Mouse (Mus musculus): ENCODE measurements around the gene Bckdha. TPM values are rescaled to one million over a fixed set of nuclear protein-coding genes. Genes with fewer than 3 reads are reported as not detected.

Gene Bckdha
- total and polyA plus RNA-seq, 3 experiments, result 6.0 to 44.1 (median 20.4) TPM

- no peak for TF ChIP-seq GATA1 (IDR thresholded peaks at IDR 0.05; ENCODE audit: borderline replicate concordance, low read length)
- TF ChIP-seq TAL1 (conservative IDR thresholded peaks at IDR 0.05; ENCODE audit: low read depth, low read length), result no peak
- no peak for TF ChIP-seq POLR2AphosphoS5 (IDR thresholded peaks at IDR 0.05; ENCODE audit: insufficient replicate concordance, low read depth, low read length)
- TF ChIP-seq CTCF (IDR thresholded peaks at IDR 0.05; ENCODE audit: low read depth, low read length), result no peak
- no peak for TF ChIP-seq GATA2 (IDR thresholded peaks at IDR 0.05; ENCODE audit: borderline replicate concordance, low read depth, low read length)
- DNase-seq (ENCODE audit: low spot score) (no peak), ATAC-seq (ENCODE audit: extremely low read depth, insufficient number of reproducible peaks, low FRiP score, poor library complexity, severe bottlenecking) (no peak)
- Histone ChIP-seq H3K9me3 (replicated peaks) (no peaks in the 10 kb centered on the region), H3K4me3 (ENCODE audit: low read depth, low read length) (no peak overlapping the region), H3K27me3 (ENCODE audit: insufficient read depth, low read length) (peaks cover 9% of the 10 kb centered on the region; the same call in 1 of the 2 replicates), H3K36me3 (replicated peaks) (peaks cover 14% of the 10 kb centered on the region), H3K4me1 (ENCODE audit: insufficient read depth, low read depth, low read length) (peaks cover 41% of the 10 kb centered on the region)
These were observed 17.5 kb upstream of the Bckdha start for GRCm38 (mm10) chr7:25676085-25676781.

GRCm38 (mm10) chr7:25675405-25675804 lies 16.6 kb upstream of the Bckdha start:
- peaks cover 23% of the 10 kb centered on the region for H3K36me3 ChIP-seq (replicated peaks)
- peaks cover 9% of the 10 kb centered on the region; the same call in 1 of the 2 replicates for H3K27me3 ChIP-seq (ENCODE audit: insufficient read depth, low read length)
- H3K9me3 ChIP-seq (replicated peaks), result no peaks in the 10 kb centered on the region
- DNase-seq (ENCODE audit: low spot score) (no peak), ATAC-seq (ENCODE audit: extremely low read depth, insufficient number of reproducible peaks, low FRiP score, poor library complexity, severe bottlenecking) (no peak)
- peaks cover 40% of the 10 kb centered on the region for H3K4me1 ChIP-seq (ENCODE audit: insufficient read depth, low read depth, low read length)
- H3K4me3 ChIP-seq (ENCODE audit: low read depth, low read length), result no peak overlapping the region
- TF ChIP-seq GATA2 (IDR thresholded peaks at IDR 0.05; ENCODE audit: borderline replicate concordance, low read depth, low read length), result no peak
- TF ChIP-seq GATA1 (IDR thresholded peaks at IDR 0.05; ENCODE audit: borderline replicate concordance, low read length), result no peak
- TF ChIP-seq TAL1 (conservative IDR thresholded peaks at IDR 0.05; ENCODE audit: low read depth, low read length), result no peak
- no peak for TF ChIP-seq POLR2AphosphoS5 (IDR thresholded peaks at IDR 0.05; ENCODE audit: insufficient replicate concordance, low read depth, low read length)
- TF ChIP-seq CTCF (IDR thresholded peaks at IDR 0.05; ENCODE audit: low read depth, low read length), result no peak

DNA sequence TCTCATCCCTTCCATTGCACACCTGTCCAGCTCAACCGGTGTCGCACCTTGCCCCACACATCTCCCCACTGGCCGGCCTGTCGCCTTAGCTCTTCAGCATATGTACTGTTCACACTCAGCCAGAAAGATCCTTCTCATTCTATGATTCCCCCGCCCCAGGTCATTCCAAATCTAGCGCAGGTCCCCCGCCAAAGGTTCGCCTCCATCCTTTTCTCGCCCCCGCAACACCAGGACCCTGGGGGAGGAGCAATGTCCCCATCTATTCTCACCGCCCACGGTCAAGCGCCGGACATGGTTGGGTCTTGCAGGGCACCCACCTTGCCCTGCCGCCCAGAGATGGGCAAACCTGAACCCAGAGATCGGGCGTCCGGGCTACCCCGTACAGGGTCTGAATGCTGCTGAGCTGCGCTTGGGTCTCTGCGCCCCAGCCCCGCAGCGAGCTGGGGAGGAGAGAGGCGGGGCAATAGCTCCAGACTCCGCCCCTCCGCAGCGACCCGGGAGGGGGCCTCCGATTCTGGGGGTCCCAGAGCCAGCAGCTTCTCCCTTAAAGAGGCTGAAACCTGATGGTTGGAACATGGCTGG lies 16.0 kb upstream of the Bckdha start, which contains the start of gene Tmem91:
Tmem91 (minus strand) TSS at position 448 of the 582 bp plus-strand sequence.
- DNase-seq (ENCODE audit: low spot score) (no peak), ATAC-seq (ENCODE audit: extremely low read depth, insufficient number of reproducible peaks, low FRiP score, poor library complexity, severe bottlenecking) (no peak)
- Histone ChIP-seq H3K27me3 (ENCODE audit: insufficient read depth, low read length) (peaks cover 9% of the 10 kb centered on the region; the same call in 1 of the 2 replicates), H3K9me3 (replicated peaks) (no peaks in the 10 kb centered on the region), H3K4me1 (ENCODE audit: insufficient read depth, low read depth, low read length) (peaks cover 36% of the 10 kb centered on the region), H3K4me3 (ENCODE audit: low read depth, low read length) (peak within 1 kb of the TSS; percentile 68), H3K36me3 (replicated peaks) (peaks cover 29% of the 10 kb centered on the region)
- TF ChIP-seq GATA1 (IDR thresholded peaks at IDR 0.05; ENCODE audit: borderline replicate concordance, low read length) (no peak), CTCF (IDR thresholded peaks at IDR 0.05; ENCODE audit: low read depth, low read length) (no peak), POLR2AphosphoS5 (IDR thresholded peaks at IDR 0.05; ENCODE audit: insufficient replicate concordance, low read depth, low read length) (no peak), TAL1 (conservative IDR thresholded peaks at IDR 0.05; ENCODE audit: low read depth, low read length) (no peak), GATA2 (IDR thresholded peaks at IDR 0.05; ENCODE audit: borderline replicate concordance, low read depth, low read length) (no peak)

- Histone ChIP-seq H3K9me3 (replicated peaks) (no peaks in the 10 kb centered on the region), H3K27me3 (ENCODE audit: insufficient read depth, low read length) (peaks cover 9% of the 10 kb centered on the region; the same call in 1 of the 2 replicates), H3K4me3 (ENCODE audit: low read depth, low read length) (peak overlapping the region; percentile 68; the same call in 1 of the 2 replicates), H3K36me3 (replicated peaks) (peaks cover 34% of the 10 kb centered on the region), H3K4me1 (ENCODE audit: insufficient read depth, low read depth, low read length) (peaks cover 32% of the 10 kb centered on the region)
- ATAC-seq (ENCODE audit: extremely low read depth, insufficient number of reproducible peaks, low FRiP score, poor library complexity, severe bottlenecking), result no peak
- no peak for DNase-seq (ENCODE audit: low spot score)
- TF ChIP-seq TAL1 (conservative IDR thresholded peaks at IDR 0.05; ENCODE audit: low read depth, low read length) (no peak), GATA2 (IDR thresholded peaks at IDR 0.05; ENCODE audit: borderline replicate concordance, low read depth, low read length) (no peak), CTCF (IDR thresholded peaks at IDR 0.05; ENCODE audit: low read depth, low read length) (no peak), POLR2AphosphoS5 (IDR thresholded peaks at IDR 0.05; ENCODE audit: insufficient replicate concordance, low read depth, low read length) (no peak; the same call in 1 of the 2 replicates), GATA1 (IDR thresholded peaks at IDR 0.05; ENCODE audit: borderline replicate concordance, low read length) (no peak)
These were observed 15.5 kb upstream of the Bckdha start for GRCm38 (mm10) chr7:25674297-25674696.

GRCm38 (mm10) chr7:25672442-25672841 lies 13.7 kb upstream of the Bckdha start:
- no peak for DNase-seq (ENCODE audit: low spot score)
- Histone ChIP-seq H3K4me3 (ENCODE audit: low read depth, low read length) (no peak overlapping the region), H3K4me1 (ENCODE audit: insufficient read depth, low read depth, low read length) (peaks cover 18% of the 10 kb centered on the region), H3K9me3 (replicated peaks) (no peaks in the 10 kb centered on the region), H3K36me3 (replicated peaks) (peaks cover 52% of the 10 kb centered on the region), H3K27me3 (ENCODE audit: insufficient read depth, low read length) (peaks cover 9% of the 10 kb centered on the region; the same call in 1 of the 2 replicates)
- no peak for TF ChIP-seq POLR2AphosphoS5 (IDR thresholded peaks at IDR 0.05; ENCODE audit: insufficient replicate concordance, low read depth, low read length)
- TF ChIP-seq CTCF (IDR thresholded peaks at IDR 0.05; ENCODE audit: low read depth, low read length), result no peak
- no peak for TF ChIP-seq TAL1 (conservative IDR thresholded peaks at IDR 0.05; ENCODE audit: low read depth, low read length)
- no peak for TF ChIP-seq GATA1 (IDR thresholded peaks at IDR 0.05; ENCODE audit: borderline replicate concordance, low read length)
- no peak for TF ChIP-seq GATA2 (IDR thresholded peaks at IDR 0.05; ENCODE audit: borderline replicate concordance, low read depth, low read length)
- no peak for ATAC-seq (ENCODE audit: extremely low read depth, insufficient number of reproducible peaks, low FRiP score, poor library complexity, severe bottlenecking)

GRCm38 (mm10) chr7:25671686-25672085 lies 12.9 kb upstream of the Bckdha start:
- H3K9me3 ChIP-seq (replicated peaks), result no peaks in the 10 kb centered on the region
- no peak for TF ChIP-seq GATA2 (IDR thresholded peaks at IDR 0.05; ENCODE audit: borderline replicate concordance, low read depth, low read length)
- TF ChIP-seq POLR2AphosphoS5 (IDR thresholded peaks at IDR 0.05; ENCODE audit: insufficient replicate concordance, low read depth, low read length), result no peak
- TF ChIP-seq TAL1 (conservative IDR thresholded peaks at IDR 0.05; ENCODE audit: low read depth, low read length), result no peak
- TF ChIP-seq CTCF (IDR thresholded peaks at IDR 0.05; ENCODE audit: low read depth, low read length), result no peak
- no peak for TF ChIP-seq GATA1 (IDR thresholded peaks at IDR 0.05; ENCODE audit: borderline replicate concordance, low read length)
- peaks cover 22% of the 10 kb centered on the region for H3K4me1 ChIP-seq (ENCODE audit: insufficient read depth, low read depth, low read length)
- H3K27me3 ChIP-seq (ENCODE audit: insufficient read depth, low read length), result peaks cover 9% of the 10 kb centered on the region; the same call in 1 of the 2 replicates
- H3K36me3 ChIP-seq (replicated peaks), result peaks cover 60% of the 10 kb centered on the region
- no peak for DNase-seq (ENCODE audit: low spot score)
- H3K4me3 ChIP-seq (ENCODE audit: low read depth, low read length), result no peak overlapping the region
- no peak for ATAC-seq (ENCODE audit: extremely low read depth, insufficient number of reproducible peaks, low FRiP score, poor library complexity, severe bottlenecking)

All from G1E (cell line).